In genomic region chr1:162040490-162041274, GRCm38 (mm10) we compare ENCODE assay signal across 12 mouse cellular contexts.
DNase-seq lines count a peak whose midpoint lies in the region; ATAC-seq and TF ChIP-seq lines count a peak whose summit lies in the region.
"Had no signal": no experiment of that assay in that cellular context is flagged by ENCODE, and none has a peak within 500 bp of the region (broad histone marks: within the 10 kb centered on the region; RNA-seq: fewer than 3 reads in every experiment).

No protein-coding gene starts in this region.

- H3K9me3 ChIP-seq in embryonic facial prominence, embryonic 15.5 days (replicated peaks), result no peaks in the 10 kb centered on the region
- no peaks in the 10 kb centered on the region for H3K9me3 ChIP-seq in intestine, postnatal 0 days (ENCODE audit: control insufficient read depth)
- H3K9me3 ChIP-seq: neural tube, embryonic 12.5 days had no signal

- H3K4me3 ChIP-seq in embryonic facial prominence, embryonic 15.5 days (replicated peaks), result no peak overlapping the region
- no peak overlapping the region for H3K4me3 ChIP-seq in intestine, postnatal 0 days (ENCODE audit: low read depth, low read length)
- H3K4me3 ChIP-seq: neural tube, embryonic 12.5 days had no signal

- no peak for ATAC-seq in embryonic facial prominence, embryonic 15.5 days (ENCODE audit: insufficient number of reproducible peaks, low FRiP score, low TSS enrichment, low read depth)
- ATAC-seq in intestine, postnatal 0 days, result peak; percentile 70
- ATAC-seq in inflammation-experienced regulatory T-cells, adult 6 months, result no peak
- ATAC-seq: Patski had no signal

- H3K4me1 ChIP-seq in embryonic facial prominence, embryonic 15.5 days, result peaks cover 62% of the 10 kb centered on the region
- peaks cover 18% of the 10 kb centered on the region for H3K4me1 ChIP-seq in intestine, postnatal 0 days (replicated peaks; ENCODE audit: control insufficient read depth, insufficient read depth, low read length)

- peak; percentile 18 for DNase-seq in lung, postnatal 14 days
- DNase-seq in lung, postnatal 10 days, result no peak
- DNase-seq in splenic B cell, adult 2 months (ENCODE audit: low read depth, low spot score), result peak; percentile 34
- no peak for DNase-seq in T-cell, adult 2 months (ENCODE audit: low spot score)
- no peak for DNase-seq in layer of hippocampus, postnatal 14 days (ENCODE audit: low spot score in 2 of 2)
- DNase-seq: cerebellum, adult 11 months; left cerebral cortex, postnatal 4 days had no signal

- peak overlapping the region; percentile 77; the same call in 1 of the 2 replicates for H3K27ac ChIP-seq in embryonic facial prominence, embryonic 15.5 days (replicated peaks)
- no peak overlapping the region for H3K27ac ChIP-seq in intestine, postnatal 0 days (ENCODE audit: low read depth, low read length)
- H3K27ac ChIP-seq: neural tube, embryonic 12.5 days had no signal

- no peak for TF ChIP-seq CTCF in intestine, postnatal 0 days (IDR thresholded peaks at IDR 0.05; ENCODE audit: low read depth)

- 84% methylated on average over 6 of the region's 6 CpGs for WGBS in embryonic facial prominence, embryonic 15.5 days
- 56% methylated on average over 6 of the region's 6 CpGs for WGBS in intestine, postnatal 0 days

- no peaks in the 10 kb centered on the region for H3K27me3 ChIP-seq in embryonic facial prominence, embryonic 15.5 days
- H3K27me3 ChIP-seq in intestine, postnatal 0 days (replicated peaks; ENCODE audit: control insufficient read depth, insufficient read depth, low read length), result no peaks in the 10 kb centered on the region
- H3K27me3 ChIP-seq in splenic B cell, adult 2 months (ENCODE audit: control insufficient read depth, insufficient read depth, low read length, poor library complexity, severe bottlenecking), result no peaks in the 10 kb centered on the region
- H3K27me3 ChIP-seq: neural tube, embryonic 12.5 days; Patski had no signal

- no peak overlapping the region for H3K4me2 ChIP-seq in embryonic facial prominence, embryonic 15.5 days (replicated peaks)
- H3K4me2 ChIP-seq in intestine, postnatal 0 days (replicated peaks; ENCODE audit: low read depth), result no peak overlapping the region
- H3K4me2 ChIP-seq: neural tube, embryonic 12.5 days had no signal

- no peak overlapping the region for H3K9ac ChIP-seq in embryonic facial prominence, embryonic 15.5 days
- no peak overlapping the region for H3K9ac ChIP-seq in intestine, postnatal 0 days (ENCODE audit: low read depth, low read length)
- H3K9ac ChIP-seq: neural tube, embryonic 12.5 days had no signal

- H3K36me3 ChIP-seq in embryonic facial prominence, embryonic 15.5 days, result no peaks in the 10 kb centered on the region
- H3K36me3 ChIP-seq in intestine, postnatal 0 days (ENCODE audit: control insufficient read depth, insufficient read depth), result no peaks in the 10 kb centered on the region
- H3K36me3 ChIP-seq in splenic B cell, adult 2 months (ENCODE audit: control insufficient read depth, insufficient read depth, low read length, poor library complexity, severe bottlenecking), result no peaks in the 10 kb centered on the region
- H3K36me3 ChIP-seq: neural tube, embryonic 12.5 days had no signal

Comparison
In these comparisons a context has a peak if more than half of its experiments do, and no peak if none do; other contexts are left out.
1. DNase-seq: peak in lung, postnatal 14 days (single experiment) and splenic B cell, adult 2 months (single experiment); none in lung, postnatal 10 days (single experiment), T-cell, adult 2 months (single experiment) and layer of hippocampus, postnatal 14 days (0 of 2).